Mouse (Mus musculus): ENCODE data around the gene Pde4d. TPM values are rescaled to one million over a fixed set of nuclear protein-coding genes. Genes with fewer than 3 reads are reported as not detected.

The Pde4d gene
- polyA plus RNA-seq, 1 experiment = 56.2 TPM

- no peak overlapping the region for H3K4me3 ChIP-seq (ENCODE audit: insufficient read depth, low read depth, low read length)
These were observed 1277.6 kb downstream of the Pde4d start for GRCm38 (mm10) chr13:109727346-109727745.

GRCm38 (mm10) chr13:109729612-109730011 is 1279.9 kb downstream of the Pde4d start:
- H3K27ac ChIP-seq (replicated peaks; ENCODE audit: low read depth, low read length) = no peak overlapping the region
- H3K4me1 ChIP-seq (ENCODE audit: control insufficient read depth, insufficient read depth, insufficient read length, low read length) = no peaks in the 10 kb centered on the region
- no peak overlapping the region for H3K4me3 ChIP-seq (ENCODE audit: insufficient read depth, low read depth, low read length)

More at GRCm38 (mm10) chr13:109727346-109727745, 1277.6 kb downstream of the Pde4d start:
- no peaks in the 10 kb centered on the region for H3K4me1 ChIP-seq (ENCODE audit: control insufficient read depth, insufficient read depth, insufficient read length, low read length)
- no peak overlapping the region for H3K27ac ChIP-seq (replicated peaks; ENCODE audit: low read depth, low read length)

DNA sequence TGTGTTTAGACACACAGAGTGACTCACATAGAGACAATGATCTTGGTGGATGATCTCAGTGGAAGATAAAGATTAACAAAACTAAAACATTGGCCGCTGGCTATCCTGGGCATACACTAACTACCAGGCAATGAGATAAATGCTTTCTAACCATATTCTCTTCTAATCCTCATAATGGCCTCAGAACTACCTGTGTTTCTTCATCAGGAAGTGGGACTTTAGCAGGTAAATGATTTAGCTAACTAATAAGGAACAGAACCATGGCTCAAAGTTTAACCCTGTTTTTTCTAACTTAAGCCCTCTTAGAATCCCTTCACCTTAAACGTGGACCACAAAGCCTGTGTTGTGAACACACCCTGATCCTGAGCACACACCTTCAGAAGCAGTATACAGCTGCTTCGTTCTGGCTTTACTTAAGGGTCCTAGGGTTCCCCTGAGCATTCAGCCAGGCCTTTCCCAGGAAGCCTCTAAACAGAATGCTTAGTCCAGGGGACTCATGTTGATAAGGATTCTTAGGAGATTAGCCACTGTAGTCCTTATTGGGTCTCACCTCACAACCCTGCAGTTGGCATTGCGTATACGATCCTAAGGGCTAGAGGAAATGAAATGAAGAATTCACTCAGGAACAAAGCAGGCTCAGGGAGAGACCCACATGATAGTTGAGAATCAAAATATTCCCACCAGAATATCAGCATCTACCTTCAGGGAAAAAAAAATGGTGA is 1283.1 kb downstream of the Pde4d start:
- Histone ChIP-seq H3K27ac (replicated peaks; ENCODE audit: low read depth, low read length) (no peak overlapping the region), H3K4me3 (ENCODE audit: insufficient read depth, low read depth, low read length) (no peak overlapping the region), H3K4me1 (ENCODE audit: control insufficient read depth, insufficient read depth, insufficient read length, low read length) (no peaks in the 10 kb centered on the region)

DNA sequence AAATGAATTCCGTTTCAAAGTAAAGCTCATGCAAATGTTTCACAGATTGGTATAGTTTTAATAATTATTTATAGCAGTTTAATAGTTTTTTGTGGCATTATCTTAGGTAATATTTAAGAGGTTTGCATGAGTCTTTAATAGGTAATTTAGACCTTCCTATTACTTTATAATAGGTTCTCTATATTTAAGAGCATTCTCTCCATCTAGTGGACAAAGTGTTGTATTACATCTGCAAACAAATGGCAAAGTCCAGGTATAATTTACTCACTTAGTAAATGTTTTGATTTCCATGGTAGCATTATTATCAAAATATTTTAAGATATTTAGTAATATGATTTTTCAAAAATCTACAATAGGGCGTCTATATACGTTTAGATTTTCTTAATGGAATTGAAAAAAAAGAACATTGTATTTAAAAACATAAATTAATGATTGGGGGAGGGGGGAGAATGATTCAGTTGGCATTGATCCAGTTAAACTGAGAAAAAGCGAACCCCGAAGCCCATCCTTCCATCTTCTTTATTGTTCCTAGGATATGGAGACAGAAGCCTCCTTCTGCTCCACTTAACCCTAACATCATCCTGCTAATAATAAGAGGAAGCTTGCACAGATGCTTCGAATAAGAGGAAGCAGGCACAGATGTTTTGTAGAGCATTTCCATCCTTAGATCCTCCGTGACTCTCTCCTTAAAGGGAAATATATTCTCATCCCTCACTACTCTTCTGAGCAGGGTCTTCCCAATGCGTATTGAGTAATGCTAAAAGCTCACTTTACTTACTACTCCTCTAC is 1286.7 kb downstream of the Pde4d start:
- Histone ChIP-seq H3K27ac (replicated peaks; ENCODE audit: low read depth, low read length) (no peak overlapping the region), H3K4me1 (ENCODE audit: control insufficient read depth, insufficient read depth, insufficient read length, low read length) (no peaks in the 10 kb centered on the region), H3K4me3 (ENCODE audit: insufficient read depth, low read depth, low read length) (no peak overlapping the region)

DNA sequence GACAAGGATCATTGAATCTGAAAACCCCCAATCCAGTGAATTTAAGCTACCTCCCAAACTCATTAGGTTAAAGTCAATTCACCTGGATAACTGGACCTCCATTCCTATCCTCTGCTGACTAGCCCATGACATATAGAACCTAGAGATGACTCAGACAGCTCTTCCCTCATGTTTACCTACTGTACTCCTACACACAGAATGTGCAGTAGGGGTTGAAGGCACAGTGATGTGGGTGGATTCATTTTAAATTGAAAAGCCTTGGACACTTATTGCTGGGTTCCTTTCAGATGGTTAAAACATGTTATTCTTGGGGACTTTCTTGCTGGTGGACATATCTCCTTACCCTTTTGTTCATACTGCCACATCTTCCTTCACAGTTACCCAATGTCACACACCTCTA is 1296.7 kb downstream of the Pde4d start:
- Histone ChIP-seq H3K4me3 (ENCODE audit: insufficient read depth, low read depth, low read length) (no peak overlapping the region), H3K27ac (replicated peaks; ENCODE audit: low read depth, low read length) (no peak overlapping the region), H3K4me1 (ENCODE audit: control insufficient read depth, insufficient read depth, insufficient read length, low read length) (no peaks in the 10 kb centered on the region)

DNA sequence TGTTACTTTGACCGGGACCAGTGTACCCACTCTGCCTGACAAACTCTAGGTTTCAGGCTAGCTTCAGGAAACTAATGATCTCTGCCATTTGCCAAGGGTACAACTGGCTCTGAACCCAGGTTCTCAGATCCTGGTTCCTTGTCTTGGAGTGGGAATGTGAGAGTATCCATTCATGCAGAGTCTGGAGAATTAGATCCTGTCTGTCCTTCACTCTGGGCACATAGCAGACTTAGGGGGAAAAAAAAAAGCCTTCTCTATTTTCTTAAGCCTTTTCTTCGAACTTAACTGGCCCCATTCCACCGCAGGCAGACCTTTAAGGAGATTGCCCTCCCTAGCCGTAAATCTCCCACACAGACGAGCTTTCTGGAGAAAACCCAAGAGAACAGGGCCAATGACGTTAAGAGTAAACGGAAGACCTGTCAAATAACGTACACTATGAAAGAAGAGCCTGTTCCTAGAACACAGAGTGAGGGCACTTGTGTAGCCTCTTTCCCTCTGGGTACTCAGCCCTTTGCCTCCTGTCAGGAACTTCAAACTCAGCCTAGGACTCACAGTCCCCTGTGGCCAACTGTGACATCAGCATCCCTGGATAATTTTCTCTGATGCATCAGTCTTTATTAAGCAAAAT is 1302.6 kb downstream of the Pde4d start:
- no peak overlapping the region for H3K4me3 ChIP-seq (ENCODE audit: insufficient read depth, low read depth, low read length)
- no peak overlapping the region for H3K27ac ChIP-seq (replicated peaks; ENCODE audit: low read depth, low read length)

DNA sequence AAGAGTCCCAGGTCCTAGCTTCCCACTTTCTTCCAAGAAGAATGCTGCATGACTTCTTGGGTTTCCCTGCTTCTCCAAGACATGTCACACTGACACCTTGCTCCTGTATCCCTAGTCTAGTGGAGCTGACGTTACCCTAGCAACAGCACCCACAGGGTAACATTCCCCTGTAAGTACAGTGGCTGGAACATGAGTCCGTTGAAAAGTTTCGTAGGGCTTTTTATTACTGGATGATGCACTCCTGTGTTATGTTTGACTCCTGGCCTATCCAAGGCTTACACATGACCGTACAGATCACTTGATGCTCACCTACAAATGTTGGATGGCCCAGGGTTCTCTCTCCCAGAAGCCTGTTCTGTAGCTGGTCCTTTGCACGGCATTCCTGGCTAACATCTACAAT is 1307.1 kb downstream of the Pde4d start:
- Histone ChIP-seq H3K4me3 (ENCODE audit: insufficient read depth, low read depth, low read length) (no peak overlapping the region), H3K4me1 (ENCODE audit: control insufficient read depth, insufficient read depth, insufficient read length, low read length) (no peaks in the 10 kb centered on the region), H3K27ac (replicated peaks; ENCODE audit: low read depth, low read length) (no peak overlapping the region)

More for the DNA sequence above, 1302.6 kb downstream of the Pde4d start:
- H3K4me1 ChIP-seq (ENCODE audit: control insufficient read depth, insufficient read depth, insufficient read length, low read length) = no peaks in the 10 kb centered on the region

DNA sequence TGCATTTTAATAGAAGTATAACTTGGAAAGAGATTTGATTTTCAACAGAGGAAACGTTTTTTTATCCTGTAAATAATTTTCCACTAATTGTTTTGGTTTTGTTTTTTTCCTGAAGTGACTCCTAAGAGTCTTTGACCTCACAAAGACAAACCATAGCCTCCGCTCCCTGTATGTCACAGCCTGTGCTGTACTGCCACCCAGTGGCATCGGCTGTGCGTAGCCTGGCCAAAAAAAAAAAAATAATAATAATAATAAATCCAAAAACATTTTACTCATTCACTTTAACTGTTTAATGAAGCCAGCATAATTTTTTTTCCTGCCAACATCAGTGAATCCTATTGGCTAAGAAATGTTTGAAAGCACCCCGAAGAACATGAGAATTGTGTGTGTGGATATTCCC is 1309.5 kb downstream of the Pde4d start:
- no peak overlapping the region for H3K27ac ChIP-seq (replicated peaks; ENCODE audit: low read depth, low read length)
- no peak overlapping the region for H3K4me3 ChIP-seq (ENCODE audit: insufficient read depth, low read depth, low read length)

DNA sequence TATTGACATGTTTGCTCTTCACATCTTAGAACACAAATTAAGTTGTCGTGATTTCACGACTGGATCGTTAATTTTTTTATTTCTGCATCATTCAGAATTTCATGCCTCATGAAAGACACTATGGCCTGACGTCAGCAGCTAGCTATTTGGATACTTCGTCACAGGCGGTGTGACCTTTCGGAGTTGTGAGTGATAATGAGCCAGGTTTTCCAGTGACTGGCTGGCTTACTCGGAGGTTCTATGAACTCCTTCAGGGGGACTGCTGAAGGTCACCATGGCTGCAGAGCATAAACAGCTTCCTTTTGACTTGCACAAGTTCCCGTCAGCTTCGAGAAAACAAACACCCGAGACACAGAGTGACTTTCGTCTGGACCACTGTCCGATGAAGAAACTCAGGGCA is 1311.3 kb downstream of the Pde4d start:
- Histone ChIP-seq H3K27ac (replicated peaks; ENCODE audit: low read depth, low read length) (no peak overlapping the region), H3K4me1 (ENCODE audit: control insufficient read depth, insufficient read depth, insufficient read length, low read length) (no peaks in the 10 kb centered on the region), H3K4me3 (ENCODE audit: insufficient read depth, low read depth, low read length) (no peak overlapping the region)

More for the DNA sequence above, 1309.5 kb downstream of the Pde4d start:
- no peaks in the 10 kb centered on the region for H3K4me1 ChIP-seq (ENCODE audit: control insufficient read depth, insufficient read depth, insufficient read length, low read length)

GRCm38 (mm10) chr13:109774791-109775190 is 1325.0 kb downstream of the Pde4d start:
- Histone ChIP-seq H3K27ac (replicated peaks; ENCODE audit: low read depth, low read length) (no peak overlapping the region), H3K4me1 (ENCODE audit: control insufficient read depth, insufficient read depth, insufficient read length, low read length) (0 out of 2 replicates have a peak, but pooled peaks cover 2% of the 10 kb centered on the region), H3K4me3 (ENCODE audit: insufficient read depth, low read depth, low read length) (no peak overlapping the region)

GRCm38 (mm10) chr13:109775197-109775596 is 1325.4 kb downstream of the Pde4d start:
- Histone ChIP-seq H3K4me3 (ENCODE audit: insufficient read depth, low read depth, low read length) (no peak overlapping the region), H3K27ac (replicated peaks; ENCODE audit: low read depth, low read length) (peak overlapping the region; percentile 28), H3K4me1 (ENCODE audit: control insufficient read depth, insufficient read depth, insufficient read length, low read length) (0 out of 2 replicates have a peak, but pooled peaks cover 2% of the 10 kb centered on the region)

- Histone ChIP-seq H3K27ac (replicated peaks; ENCODE audit: low read depth, low read length) (no peak overlapping the region; the same call in 1 of the 2 replicates), H3K4me3 (ENCODE audit: insufficient read depth, low read depth, low read length) (no peak overlapping the region), H3K4me1 (ENCODE audit: control insufficient read depth, insufficient read depth, insufficient read length, low read length) (0 out of 2 replicates have a peak, but pooled peaks cover 2% of the 10 kb centered on the region)
These were observed 1326.4 kb downstream of the Pde4d start for GRCm38 (mm10) chr13:109776116-109776515.

GRCm38 (mm10) chr13:109776995-109777394 is 1327.2 kb downstream of the Pde4d start:
- no peak overlapping the region for H3K27ac ChIP-seq (replicated peaks; ENCODE audit: low read depth, low read length)

DNA sequence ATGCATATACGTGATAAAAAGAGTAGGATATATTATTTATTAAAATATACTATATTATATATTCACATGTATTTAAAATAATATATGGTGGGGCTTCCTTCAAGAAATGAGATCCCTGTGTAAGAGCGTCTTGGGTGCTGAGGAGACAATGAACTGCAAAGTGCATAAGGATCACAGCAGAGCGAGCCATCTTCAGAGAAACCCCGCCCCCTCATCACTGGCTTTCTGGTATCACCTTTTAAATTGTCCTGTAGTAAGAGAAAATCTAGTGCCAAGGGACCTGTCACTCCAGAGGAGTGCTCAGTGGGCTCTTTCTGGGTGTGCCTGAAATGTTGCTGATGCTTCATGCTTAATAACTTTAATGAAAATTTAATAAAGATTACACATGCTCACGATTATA is 1327.7 kb downstream of the Pde4d start:
- Histone ChIP-seq H3K27ac (replicated peaks; ENCODE audit: low read depth, low read length) (no peak overlapping the region), H3K4me1 (ENCODE audit: control insufficient read depth, insufficient read depth, insufficient read length, low read length) (0 out of 2 replicates have a peak, but pooled peaks cover 2% of the 10 kb centered on the region), H3K4me3 (ENCODE audit: insufficient read depth, low read depth, low read length) (no peak overlapping the region)

More at GRCm38 (mm10) chr13:109776995-109777394, 1327.2 kb downstream of the Pde4d start:
- Histone ChIP-seq H3K4me3 (ENCODE audit: insufficient read depth, low read depth, low read length) (no peak overlapping the region), H3K4me1 (ENCODE audit: control insufficient read depth, insufficient read depth, insufficient read length, low read length) (0 out of 2 replicates have a peak, but pooled peaks cover 2% of the 10 kb centered on the region)

DNA sequence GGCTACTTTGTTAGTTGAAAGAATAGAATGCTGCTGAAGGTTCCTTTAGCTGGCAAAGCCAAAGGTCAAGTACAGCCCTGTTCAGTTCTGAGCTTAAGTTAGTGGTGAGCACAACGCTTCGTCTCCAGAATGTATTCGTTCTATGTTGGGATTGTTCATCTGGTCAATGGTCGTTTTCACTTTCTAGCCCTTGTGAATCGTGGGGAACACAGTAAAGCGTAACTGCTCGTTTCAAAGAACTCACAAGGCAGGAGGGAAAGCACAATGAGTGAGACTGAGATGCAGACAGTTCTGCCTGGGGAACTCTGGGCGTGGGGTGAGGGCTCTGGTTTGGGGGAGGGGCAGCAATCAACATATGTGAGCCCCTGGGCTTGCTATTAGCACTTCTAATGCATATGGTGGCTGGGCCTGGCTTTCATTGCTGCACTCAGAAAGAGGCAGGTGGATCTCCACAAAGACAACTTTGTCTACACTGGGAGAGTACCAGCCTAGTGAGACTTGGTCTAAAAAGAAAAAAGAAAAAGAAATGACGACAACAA is 1328.6 kb downstream of the Pde4d start:
- 0 out of 2 replicates have a peak, but pooled peaks cover 2% of the 10 kb centered on the region for H3K4me1 ChIP-seq (ENCODE audit: control insufficient read depth, insufficient read depth, insufficient read length, low read length)
- no peak overlapping the region for H3K4me3 ChIP-seq (ENCODE audit: insufficient read depth, low read depth, low read length)
- no peak overlapping the region for H3K27ac ChIP-seq (replicated peaks; ENCODE audit: low read depth, low read length)

Measured in brown adipose tissue, adult 24 weeks (tissue).